Mouse (Mus musculus): ENCODE results near the gene Pnkd.

DNA sequence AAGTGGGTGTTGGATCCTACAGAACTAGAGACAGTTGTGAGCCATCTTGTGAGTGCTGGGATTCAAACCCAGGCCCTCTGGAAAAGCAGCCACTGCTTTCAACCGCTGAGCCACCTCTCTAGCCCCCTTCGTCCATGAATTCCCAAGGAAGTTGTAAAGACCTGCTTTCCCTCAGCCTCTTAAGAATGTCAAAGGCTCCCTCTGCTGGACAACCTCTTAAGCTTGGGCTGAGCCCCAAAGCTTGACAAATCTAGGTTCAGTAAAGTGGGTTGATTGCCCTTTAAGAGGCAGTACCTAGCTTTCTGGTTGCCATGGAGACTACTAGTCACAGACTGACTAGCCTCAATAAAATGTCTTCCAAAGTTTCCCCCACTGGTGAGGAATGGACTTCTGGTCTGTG, 77.1 kb downstream of the Pnkd start, which contains the start of gene Catip:
- TF ChIP-seq POLR2A (IDR thresholded peaks at IDR 0.05; ENCODE audit: borderline replicate concordance, insufficient read depth, low read length) (no peak), CTCF (IDR thresholded peaks at IDR 0.05; ENCODE audit: borderline replicate concordance, insufficient read depth, low read depth, low read length) (peak; percentile 80)
